Mouse (Mus musculus): ENCODE measurements around the gene Krt71.
A peak's percentile ranks its signal among the peaks of the same experiment; 100 is the strongest.
"Not testable (repeated sequence)": the region's sequence is repeated elsewhere in the genome, so short reads cannot be mapped to it uniquely, and the experiment has no call there.

Krt71 gene

GRCm38 (mm10) chr15:101742711-101743110 is at the start of gene Krt71:
Gene Krt71 (minus strand): TSS chr15:101743109.
- no peak for DNase-seq (ENCODE audit: low spot score)

GRCm38 (mm10) chr15:101790867-101791266 is 48.0 kb upstream of the Krt71 start:
- DNase-seq (ENCODE audit: low spot score), result no peak

- DNase-seq (ENCODE audit: low spot score), result no peak
These were observed 43.5 kb upstream of the Krt71 start, which contains the start of gene Krt72 for GRCm38 (mm10) chr15:101786360-101786759. Gene Krt72 (minus strand): TSS chr15:101786460.

- no peak for DNase-seq (ENCODE audit: low spot score)
These were observed 30.5 kb upstream of the Krt71 start for GRCm38 (mm10) chr15:101773420-101773819.

- peak; percentile 87 for DNase-seq (ENCODE audit: low spot score)
These were observed 29.8 kb upstream of the Krt71 start for GRCm38 (mm10) chr15:101772711-101773081.

- peak; percentile 28 for DNase-seq (ENCODE audit: low spot score)
These were observed 29.3 kb upstream of the Krt71 start for GRCm38 (mm10) chr15:101772080-101772710.

GRCm38 (mm10) chr15:101770226-101770625 is 27.3 kb upstream of the Krt71 start:
- no peak for DNase-seq (ENCODE audit: low spot score)

GRCm38 (mm10) chr15:101737786-101738185 is 5.1 kb downstream of the Krt71 start:
- peak; percentile 9 for DNase-seq (ENCODE audit: low spot score)

GRCm38 (mm10) chr15:101730653-101731052 is 12.3 kb downstream of the Krt71 start:
- DNase-seq (ENCODE audit: low spot score), result no peak

GRCm38 (mm10) chr15:101724686-101725085 is 18.2 kb downstream of the Krt71 start:
- no peak for DNase-seq (ENCODE audit: low spot score)

GRCm38 (mm10) chr15:101715831-101716230 is 27.1 kb downstream of the Krt71 start:
- no peak for DNase-seq (ENCODE audit: low spot score)

GRCm38 (mm10) chr15:101714356-101714755 is 28.6 kb downstream of the Krt71 start:
- no peak for DNase-seq (ENCODE audit: low spot score)

- no peak for DNase-seq (ENCODE audit: low spot score)
These were observed 29.2 kb downstream of the Krt71 start for GRCm38 (mm10) chr15:101713731-101714130.

- DNase-seq (ENCODE audit: low spot score), result no peak
These were observed 30.2 kb downstream of the Krt71 start, which contains the start of gene Krt5 for GRCm38 (mm10) chr15:101712720-101713119. Gene Krt5 (minus strand): TSS chr15:101712898.

- DNase-seq (ENCODE audit: low spot score), result no peak
These were observed 34.2 kb downstream of the Krt71 start for GRCm38 (mm10) chr15:101708683-101709082.

GRCm38 (mm10) chr15:101707454-101707853 is 35.5 kb downstream of the Krt71 start:
- DNase-seq (ENCODE audit: low spot score), result no peak

- no peak for DNase-seq (ENCODE audit: low spot score)
These were observed 38.8 kb downstream of the Krt71 start for GRCm38 (mm10) chr15:101704066-101704465.

- no peak for DNase-seq (ENCODE audit: low spot score)
These were observed 40.5 kb downstream of the Krt71 start for GRCm38 (mm10) chr15:101702380-101702779.

- no peak for DNase-seq (ENCODE audit: low spot score)
These were observed 43.0 kb downstream of the Krt71 start for GRCm38 (mm10) chr15:101699866-101700265.

GRCm38 (mm10) chr15:101699192-101699591 is 43.7 kb downstream of the Krt71 start:
- DNase-seq (ENCODE audit: low spot score), result no peak

GRCm38 (mm10) chr15:101697326-101698188 is 45.4 kb downstream of the Krt71 start:
- DNase-seq (ENCODE audit: low spot score), result no peak

- no peak for DNase-seq (ENCODE audit: low spot score)
These were observed 48.7 kb downstream of the Krt71 start, which contains the start of gene Krt6a for GRCm38 (mm10) chr15:101694207-101694606. Gene Krt6a (minus strand): TSS chr15:101694307.

- DNase-seq (ENCODE audit: low spot score), result not testable (repeated sequence)
These were observed 52.4 kb downstream of the Krt71 start for GRCm38 (mm10) chr15:101690460-101690859.

Measured in ovary, postnatal 36 days (tissue).